ENCODE assay signal across 9 mouse cellular contexts in the genomic region with DNA sequence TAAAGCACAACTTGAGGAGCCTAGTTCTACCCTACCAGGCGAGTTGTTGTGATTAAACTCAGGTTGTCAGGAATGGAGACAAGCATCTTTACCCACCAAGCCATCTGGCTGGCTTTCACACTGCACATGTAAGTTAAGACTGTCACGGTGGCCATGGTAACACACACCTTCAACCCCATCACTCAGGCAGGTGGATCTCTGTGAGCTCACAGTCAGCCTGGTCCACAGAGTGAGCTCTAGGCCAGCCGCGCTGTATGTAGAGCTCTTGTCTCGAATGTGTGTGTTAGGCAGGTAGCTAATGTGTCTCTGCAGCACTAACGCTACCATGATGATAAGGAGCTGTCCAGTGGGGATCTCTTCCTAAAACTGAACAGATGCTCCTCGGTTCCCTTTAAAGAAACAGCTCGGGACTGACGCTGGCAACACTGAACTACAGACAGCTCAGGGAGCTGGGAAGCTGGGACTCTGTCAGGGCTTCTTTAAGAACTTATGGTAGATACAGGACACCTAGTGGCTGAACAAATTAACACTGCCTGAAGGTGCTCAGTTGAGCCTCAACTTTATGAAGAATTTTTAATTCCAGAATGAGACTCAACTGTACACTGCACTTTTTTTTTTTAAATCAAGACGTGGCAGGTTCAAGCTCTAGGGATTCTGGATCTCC.
A peak's percentile ranks its signal among the peaks of the same experiment; 100 is the strongest.
DNase-seq lines count a peak whose midpoint lies in the region; ATAC-seq and TF ChIP-seq lines count a peak whose summit lies in the region.
"Had no signal": no experiment of that assay in that cellular context is flagged by ENCODE, and none has a peak within 500 bp of the region (broad histone marks: within the 10 kb centered on the region; RNA-seq: fewer than 3 reads in every experiment).

No protein-coding gene starts in this region.

- no peak for DNase-seq in liver, embryonic 14.5 days (ENCODE audit: low read depth in 3 of 3, low spot score in 3 of 3)
- no peak for DNase-seq in liver, embryonic 11.5 days (ENCODE audit: low spot score)
- peak; percentile 83 for DNase-seq in brain, embryonic 14.5 days (ENCODE audit: low read depth)
- peak; percentile 19 for DNase-seq in forebrain, embryonic 10.5 days (ENCODE audit: extremely low spot score, low spot score)
- DNase-seq in kidney, postnatal 0 days (ENCODE audit: low spot score), result peak; percentile 87
- peak; percentile 51 for DNase-seq in lung, postnatal 36 days
- DNase-seq in telencephalon, adult 2 months (ENCODE audit: low read depth, low spot score), result peak; percentile 55
- DNase-seq in spleen, adult 12 weeks (ENCODE audit: low spot score), result no peak

- no peak for TF ChIP-seq POLR2A in brain, embryonic 14.5 days (IDR thresholded peaks at IDR 0.05; ENCODE audit: borderline replicate concordance, extremely low read depth, insufficient read depth, insufficient read length, poor library complexity, severe bottlenecking)

- ATAC-seq in liver, embryonic 14.5 days (ENCODE audit: insufficient read depth), result no peak
- no peak for ATAC-seq in liver, embryonic 11.5 days (replicated peaks; ENCODE audit: low FRiP score)
- no peak for ATAC-seq in kidney, postnatal 0 days (replicated peaks; ENCODE audit: low FRiP score, low read depth)

- WGBS in liver, embryonic 14.5 days (ENCODE audit: insufficient replicate concordance), result 39% methylated on average over 10 of the region's 10 CpGs
- 58% methylated on average over 10 of the region's 10 CpGs for WGBS in liver, embryonic 11.5 days
- 67% methylated on average over 10 of the region's 10 CpGs for WGBS in forebrain, embryonic 10.5 days
- 56% methylated on average over 10 of the region's 10 CpGs for WGBS in kidney, postnatal 0 days

- H3K4me3 ChIP-seq in liver, embryonic 14.5 days (ENCODE audit: insufficient read depth in 1 of 2, low read depth in 2 of 2, low read length in 2 of 2), result no peak overlapping the region
- H3K4me3 ChIP-seq in liver, embryonic 11.5 days (ENCODE audit: low read depth, low read length), result no peak overlapping the region
- no peak overlapping the region for H3K4me3 ChIP-seq in forebrain, embryonic 10.5 days
- H3K4me3 ChIP-seq in kidney, postnatal 0 days (replicated peaks; ENCODE audit: low read depth, low read length), result no peak overlapping the region
- H3K4me3 ChIP-seq: limb, embryonic 12.5 days had no signal

- H3K4me1 ChIP-seq in liver, embryonic 14.5 days (replicated peaks; ENCODE audit: control insufficient read depth in 2 of 2, insufficient read depth in 2 of 2, low read length in 1 of 2), result peaks cover 0 to 5% of the 10 kb centered on the region in 2 experiments; a peak in 1 of 4 replicates
- H3K4me1 ChIP-seq in liver, embryonic 11.5 days (replicated peaks; ENCODE audit: control insufficient read depth, insufficient read depth, low read length), result 0 out of 2 replicates have a peak, but pooled peaks cover 3% of the 10 kb centered on the region
- 0 out of 2 replicates have a peak, but pooled peaks cover 4% of the 10 kb centered on the region for H3K4me1 ChIP-seq in forebrain, embryonic 10.5 days
- no peaks in the 10 kb centered on the region for H3K4me1 ChIP-seq in kidney, postnatal 0 days (replicated peaks; ENCODE audit: insufficient read depth, low read length)
- H3K4me1 ChIP-seq: limb, embryonic 12.5 days had no signal

- no peak overlapping the region for H3K9ac ChIP-seq in liver, embryonic 14.5 days (replicated peaks)
- H3K9ac ChIP-seq in liver, embryonic 11.5 days (ENCODE audit: low read depth, low read length), result no peak overlapping the region
- no peak overlapping the region for H3K9ac ChIP-seq in kidney, postnatal 0 days (ENCODE audit: low read depth, low read length)
- H3K9ac ChIP-seq: limb, embryonic 12.5 days had no signal

- H3K4me2 ChIP-seq in liver, embryonic 14.5 days (ENCODE audit: low read depth), result no peak overlapping the region
- no peak overlapping the region for H3K4me2 ChIP-seq in liver, embryonic 11.5 days
- no peak overlapping the region for H3K4me2 ChIP-seq in kidney, postnatal 0 days (ENCODE audit: low read length)
- H3K4me2 ChIP-seq: limb, embryonic 12.5 days had no signal

- H3K36me3 ChIP-seq in liver, embryonic 14.5 days (replicated peaks; ENCODE audit: control insufficient read depth, insufficient read depth, low read depth), result no peaks in the 10 kb centered on the region
- no peaks in the 10 kb centered on the region for H3K36me3 ChIP-seq in liver, embryonic 11.5 days (ENCODE audit: control insufficient read depth, insufficient read depth, low read length)
- no peaks in the 10 kb centered on the region for H3K36me3 ChIP-seq in forebrain, embryonic 10.5 days (replicated peaks)
- H3K36me3 ChIP-seq in kidney, postnatal 0 days (ENCODE audit: insufficient read depth, low read length), result no peaks in the 10 kb centered on the region
- H3K36me3 ChIP-seq: limb, embryonic 12.5 days had no signal

- TF ChIP-seq EP300 in liver, embryonic 14.5 days (IDR thresholded peaks at IDR 0.05; ENCODE audit: low read depth), result no peak

- TF ChIP-seq CTCF in liver, embryonic 14.5 days (IDR thresholded peaks at IDR 0.05; ENCODE audit: low read depth), result 0 out of 2 replicates have a peak, but pooled peaks have one; percentile 5
- TF ChIP-seq CTCF in brain, embryonic 14.5 days (IDR thresholded peaks at IDR 0.05; ENCODE audit: borderline replicate concordance, extremely low read depth, insufficient read depth, insufficient read length), result peak; percentile 39; the same call in 1 of the 2 replicates
- peak; percentile 71 for TF ChIP-seq CTCF in kidney, postnatal 0 days (IDR thresholded peaks at IDR 0.05; ENCODE audit: low read depth)

- no peaks in the 10 kb centered on the region for H3K27me3 ChIP-seq in liver, embryonic 14.5 days (ENCODE audit: control insufficient read depth, insufficient read depth, low read length)
- H3K27me3 ChIP-seq in liver, embryonic 11.5 days (replicated peaks; ENCODE audit: control insufficient read depth, insufficient read depth, low read length), result no peaks in the 10 kb centered on the region
- no peaks in the 10 kb centered on the region for H3K27me3 ChIP-seq in forebrain, embryonic 10.5 days (ENCODE audit: poor library complexity, severe bottlenecking)
- H3K27me3 ChIP-seq in kidney, postnatal 0 days (ENCODE audit: insufficient read depth, low read length), result no peaks in the 10 kb centered on the region
- H3K27me3 ChIP-seq: limb, embryonic 12.5 days had no signal

- H3K27ac ChIP-seq in liver, embryonic 14.5 days, result no peak overlapping the region
- no peak overlapping the region for H3K27ac ChIP-seq in liver, embryonic 11.5 days (ENCODE audit: low read depth, low read length)
- H3K27ac ChIP-seq in forebrain, embryonic 10.5 days, result no peak overlapping the region
- no peak overlapping the region for H3K27ac ChIP-seq in kidney, postnatal 0 days
- H3K27ac ChIP-seq: limb, embryonic 12.5 days had no signal

- no peaks in the 10 kb centered on the region for H3K9me3 ChIP-seq in liver, embryonic 14.5 days (ENCODE audit: control insufficient read depth, low read length)
- no peaks in the 10 kb centered on the region for H3K9me3 ChIP-seq in liver, embryonic 11.5 days (ENCODE audit: control insufficient read depth, low read length)
- H3K9me3 ChIP-seq in forebrain, embryonic 10.5 days, result no peaks in the 10 kb centered on the region
- no peaks in the 10 kb centered on the region for H3K9me3 ChIP-seq in kidney, postnatal 0 days (replicated peaks; ENCODE audit: low read length)
- H3K9me3 ChIP-seq: limb, embryonic 12.5 days had no signal

Comparison
In these comparisons a context has a peak if more than half of its experiments do, and no peak if none do; other contexts are left out.
1. DNase-seq: peak in brain, embryonic 14.5 days (single experiment), forebrain, embryonic 10.5 days (single experiment), kidney, postnatal 0 days (single experiment), lung, postnatal 36 days (single experiment) and telencephalon, adult 2 months (single experiment); none in liver, embryonic 14.5 days (0 of 3), liver, embryonic 11.5 days (single experiment) and spleen, adult 12 weeks (single experiment).
2. CTCF ChIP-seq: peak in every context shown above with its lines; median percentile 71 in kidney, postnatal 0 days; 39 in brain, embryonic 14.5 days; 5 in liver, embryonic 14.5 days.